Mouse (Mus musculus) hindbrain, postnatal 0 days (tissue): ENCODE results near the gene Sac3d1. TPM values are rescaled to one million over a fixed set of nuclear protein-coding genes. Genes with fewer than 3 reads are reported as not detected.

Source experiments
- ATAC-seq: fragments of 200-750 bp; cut with Nextera tagmentation; 2 replicates; pipeline ENCODE4 v1.8.0; 2017; ENCODE audit warnings: mild to moderate bottlenecking, moderate TSS enrichment, moderate library complexity
- DNase-seq: peaks from one replicate; pipeline ENCODE4 v3.0.0-alpha.2; 2015; ENCODE audit warnings: low spot score
- H3K27ac ChIP-seq: fragments of 300-500 bp; sonication (generic); 2 replicates; pipeline ENCODE4 v1.5.1; 2014; ENCODE audit warnings: mild to moderate bottlenecking
- H3K27me3 ChIP-seq: fragments of 300-500 bp; sonication (generic); 2 replicates; pipeline ENCODE4 v1.6.1; 2014; ENCODE audit warnings: low read length, mixed read lengths; ENCODE audit not compliant: insufficient read depth
- H3K36me3 ChIP-seq: fragments of 300-500 bp; sonication (generic); 2 replicates; pipeline ENCODE4 v1.6.1; 2014; ENCODE audit warnings: low read length, mixed read lengths; ENCODE audit not compliant: insufficient read depth
- H3K4me1 ChIP-seq: fragments of 300-500 bp; sonication (generic); 2 replicates; pipeline ENCODE4 v1.6.1; 2014; ENCODE audit warnings: antibody characterized with exemption, low read length, mixed read lengths; ENCODE audit not compliant: insufficient read depth
- H3K4me2 ChIP-seq: fragments of 300-500 bp; sonication (generic); 2 replicates; pipeline ENCODE4 v1.6.1; 2014; ENCODE audit warnings: low read depth, mild to moderate bottlenecking, low read length, moderate library complexity, mixed read lengths
- H3K4me3 ChIP-seq: fragments of 300-500 bp; sonication (generic); 2 replicates; pipeline ENCODE4 v1.5.1; 2014; ENCODE audit warnings: low read length
- H3K9ac ChIP-seq: fragments of 300-500 bp; sonication (generic); replicated peaks from 2 replicates; pipeline ENCODE4 v1.6.1; 2014; ENCODE audit warnings: mild to moderate bottlenecking, low read length, moderate library complexity, mixed read lengths
- H3K9me3 ChIP-seq: fragments of 300-500 bp; sonication (generic); 2 replicates; pipeline ENCODE4 v1.6.1; 2016; ENCODE audit warnings: low read length, mixed read lengths
- CTCF ChIP-seq: IDR thresholded peaks from 2 replicates; pipeline ENCODE4 v1.5.1; 2016; ENCODE audit warnings: antibody characterized with exemption, control low read depth, low read depth
- WGBS: fragments of 180-500 bp; shearing (Covaris S2); extraction: QIAGEN DNeasy Blood & Tissue Kit; methylation state at CpG from one replicate; pipeline ENCODE4 v1.1.7; 2014; 5-methylcytosine and 5-hydroxymethylcytosine counted together
- polyA plus RNA-seq: library from polyadenylated mRNA; unstranded; fragments of >200 nt; fragmentation: Nextera tagmentation; extraction: Ambion mirVana; gene quantifications from 2 replicates; pipeline ENCODE4 v1.2.1, GENCODE M21; 2015
- total RNA-seq: library from RNA; depleted of rRNA; stranded (reverse); fragments of >200 nt; gene quantifications from 2 replicates; pipeline ENCODE4 v1.2.3, GENCODE M21; 2014; rRNA removed

The Sac3d1 gene
- total and polyA plus RNA-seq, 2 experiments from 2014 or later = 51.9 to 91.5 TPM

GRCm38 (mm10) chr19:6070571-6071250, 47.7 kb downstream of the Sac3d1 start:
- no peak overlapping the region for H3K9ac ChIP-seq
- H3K4me1 ChIP-seq = peaks cover 8% of the 10 kb centered on the region
- no peak overlapping the region for H3K27ac ChIP-seq
- DNase-seq = no peak
- H3K9me3 ChIP-seq = no peaks in the 10 kb centered on the region
- no peak overlapping the region for H3K4me2 ChIP-seq
- peaks cover 33% of the 10 kb centered on the region for H3K36me3 ChIP-seq
- ATAC-seq = no peak
- H3K27me3 ChIP-seq = no peaks in the 10 kb centered on the region
- no peak for TF ChIP-seq CTCF
- 91% methylated on average over 31 of the region's 31 CpGs for WGBS
- no peak overlapping the region for H3K4me3 ChIP-seq

- Histone ChIP-seq H3K4me3 (no peak overlapping the region), H3K9me3 (no peaks in the 10 kb centered on the region), H3K27me3 (no peaks in the 10 kb centered on the region), H3K4me2 (no peak overlapping the region), H3K9ac (no peak overlapping the region), H3K36me3 (peaks cover 31% of the 10 kb centered on the region), H3K27ac (no peak overlapping the region), H3K4me1 (peaks cover 8% of the 10 kb centered on the region)
- DNase-seq (no peak), ATAC-seq (no peak)
- no peak for TF ChIP-seq CTCF
- 91% methylated on average over 8 of the region's 10 CpGs for WGBS
Measured at GRCm38 (mm10) chr19:6069851-6070250, 48.6 kb downstream of the Sac3d1 start.

GRCm38 (mm10) chr19:6068951-6069350, 49.5 kb downstream of the Sac3d1 start:
- ATAC-seq (no peak), DNase-seq (no peak)
- no peak overlapping the region for H3K27ac ChIP-seq
- WGBS = 81% methylated on average over 4 of the region's 4 CpGs
- H3K27me3 ChIP-seq = no peaks in the 10 kb centered on the region
- H3K4me1 ChIP-seq = peaks cover 8% of the 10 kb centered on the region
- H3K9ac ChIP-seq = no peak overlapping the region
- H3K36me3 ChIP-seq = peaks cover 29% of the 10 kb centered on the region
- no peak for TF ChIP-seq CTCF
- H3K4me3 ChIP-seq = no peak overlapping the region
- no peaks in the 10 kb centered on the region for H3K9me3 ChIP-seq
- H3K4me2 ChIP-seq = no peak overlapping the region

GRCm38 (mm10) chr19:6067724-6068415, 50.6 kb downstream of the Sac3d1 start, which contains the start of gene Tm7sf2:
Gene Tm7sf2 (minus strand): TSS chr19:6068373.
- Histone ChIP-seq H3K4me1 (peaks cover 8% of the 10 kb centered on the region), H3K9me3 (no peaks in the 10 kb centered on the region), H3K9ac (peak within 1 kb of the TSS; percentile 76), H3K27ac (peak within 1 kb of the TSS; percentile 92), H3K4me3 (peak within 1 kb of the TSS; percentile 57), H3K36me3 (peaks cover 23% of the 10 kb centered on the region; the same call in 1 of the 2 replicates), H3K4me2 (peak within 1 kb of the TSS; percentile 97), H3K27me3 (no peaks in the 10 kb centered on the region)
- DNase-seq (peak; percentile 95), ATAC-seq (peak; percentile 92)
- WGBS = 8% methylated on average over 33 of the region's 33 CpGs
- peak; percentile 14; the same call in 1 of the 2 replicates for TF ChIP-seq CTCF

DNA sequence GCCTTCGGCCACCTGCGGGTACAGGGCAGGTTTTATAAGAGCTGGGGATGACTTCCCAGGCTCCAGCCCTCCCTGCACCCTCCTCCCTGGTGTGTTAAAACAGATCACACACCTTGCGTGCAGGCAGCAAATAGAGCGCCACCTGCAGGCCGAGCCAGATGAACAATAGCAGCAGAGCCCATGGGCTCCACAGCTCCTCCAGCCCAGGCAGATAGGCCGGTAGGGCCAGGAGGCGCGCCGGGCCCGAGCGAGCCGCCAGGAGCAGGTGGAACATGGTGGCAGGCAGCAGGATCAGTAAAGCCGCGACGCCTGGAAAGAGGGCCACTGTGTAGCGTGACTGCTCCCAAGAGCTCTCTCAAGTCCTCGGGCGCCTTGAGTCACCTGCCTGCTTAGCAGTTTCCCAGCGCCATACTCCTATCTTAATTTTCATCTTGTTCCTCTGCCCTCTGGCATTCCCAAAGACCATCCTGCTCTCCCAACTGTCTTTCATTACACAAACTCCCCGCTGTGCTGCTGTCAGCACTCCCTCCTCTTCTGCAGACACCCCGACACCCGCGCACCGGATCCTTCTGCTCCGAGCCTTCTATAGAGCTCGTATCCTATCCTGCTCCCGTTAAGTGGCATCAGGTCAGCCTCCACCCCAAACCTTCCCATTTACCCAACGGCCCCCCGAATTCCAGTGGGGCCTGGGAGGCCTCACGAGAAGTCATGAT, 51.3 kb downstream of the Sac3d1 start:
- WGBS = 0% methylated on average over 30 of the region's 30 CpGs
- Histone ChIP-seq H3K27me3 (no peaks in the 10 kb centered on the region), H3K4me2 (peak overlapping the region; percentile 97), H3K36me3 (peaks cover 20% of the 10 kb centered on the region; the same call in 1 of the 2 replicates), H3K9ac (peak overlapping the region; percentile 76), H3K4me1 (peaks cover 12% of the 10 kb centered on the region), H3K27ac (peak overlapping the region; percentile 92), H3K9me3 (no peaks in the 10 kb centered on the region), H3K4me3 (peak overlapping the region; percentile 57)
- peak; percentile 95 for TF ChIP-seq CTCF
- DNase-seq = peak; percentile 92
- peak; percentile 71 for ATAC-seq

- ATAC-seq = peak; percentile 8
- Histone ChIP-seq H3K4me3 (peak overlapping the region; percentile 57), H3K27ac (peak overlapping the region; percentile 92), H3K4me1 (peaks cover 15% of the 10 kb centered on the region), H3K27me3 (no peaks in the 10 kb centered on the region), H3K9ac (peak overlapping the region; percentile 76), H3K9me3 (no peaks in the 10 kb centered on the region), H3K4me2 (peak overlapping the region; percentile 97), H3K36me3 (peaks cover 20% of the 10 kb centered on the region; the same call in 1 of the 2 replicates)
- 29% methylated on average over 5 of the region's 5 CpGs for WGBS
- peak; percentile 22 for DNase-seq
- TF ChIP-seq CTCF = no peak
Measured at GRCm38 (mm10) chr19:6066571-6066970, 51.9 kb downstream of the Sac3d1 start.

Other genes with a start within 250 kb of the Sac3d1 start
Only the 30 nearest of the 32 such genes appear.
- 2.1 and 6.0 TPM in 2 replicates for gene Slc25a45, start 240.8 kb downstream of the Sac3d1 start, total RNA-seq
- 1.8 and 2.8 TPM in 2 replicates for gene Slc25a45, start 240.8 kb downstream of the Sac3d1 start, polyA plus RNA-seq
- 7.5 and 10.1 TPM in 2 replicates for gene Tigd3, start 224.5 kb downstream of the Sac3d1 start, total RNA-seq
- gene Tigd3, start 224.5 kb downstream of the Sac3d1 start, polyA plus RNA-seq = 7.1 and 7.5 TPM in 2 replicates
- 61.7 and 77.4 TPM in 2 replicates for gene Dpf2, start 205.6 kb downstream of the Sac3d1 start, total RNA-seq
- gene Dpf2, start 205.6 kb downstream of the Sac3d1 start, polyA plus RNA-seq = 69.5 and 70.2 TPM in 2 replicates
- 22.0 and 28.0 TPM in 2 replicates for gene Cdc42ep2, start 193.8 kb downstream of the Sac3d1 start, total RNA-seq
- gene Cdc42ep2, start 193.8 kb downstream of the Sac3d1 start, polyA plus RNA-seq = 17.4 and 18.0 TPM in 2 replicates
- 23.4 and 28.9 TPM in 2 replicates for gene Pola2, start 154.4 kb downstream of the Sac3d1 start, total RNA-seq
- 19.5 and 21.5 TPM in 2 replicates for gene Pola2, start 154.4 kb downstream of the Sac3d1 start, polyA plus RNA-seq
- gene Slc22a20, start 132.5 kb downstream of the Sac3d1 start, total RNA-seq = not detected in 2 replicates
- not detected in 2 replicates for gene Slc22a20, start 132.5 kb downstream of the Sac3d1 start, polyA plus RNA-seq
- gene Capn1, start 102.8 kb downstream of the Sac3d1 start, total RNA-seq = 13.6 and 15.7 TPM in 2 replicates
- 4.6 and 4.8 TPM in 2 replicates for gene Capn1, start 102.8 kb downstream of the Sac3d1 start, polyA plus RNA-seq
- gene Syvn1, start 72.1 kb downstream of the Sac3d1 start, total RNA-seq = 27.6 and 34.1 TPM in 2 replicates
- 26.8 and 29.8 TPM in 2 replicates for gene Syvn1, start 72.1 kb downstream of the Sac3d1 start, polyA plus RNA-seq
- gene Mrpl49, start 60.9 kb downstream of the Sac3d1 start, total RNA-seq = 34.4 and 36.2 TPM in 2 replicates
- gene Mrpl49, start 60.9 kb downstream of the Sac3d1 start, polyA plus RNA-seq = 52.4 and 54.9 TPM in 2 replicates
- gene Fau, start 60.8 kb downstream of the Sac3d1 start, total RNA-seq = 558 and 787 TPM in 2 replicates
- gene Fau, start 60.8 kb downstream of the Sac3d1 start, polyA plus RNA-seq = 668 TPM in 2 replicates
- gene Znhit2, start 57.5 kb downstream of the Sac3d1 start, total RNA-seq = 76.0 and 97.3 TPM in 2 replicates
- gene Znhit2, start 57.5 kb downstream of the Sac3d1 start, polyA plus RNA-seq = 43.2 and 46.3 TPM in 2 replicates
- gene Tm7sf2, start 50.3 kb downstream of the Sac3d1 start, total RNA-seq = 122 and 123 TPM in 2 replicates
- 57.7 and 64.2 TPM in 2 replicates for gene Tm7sf2, start 50.3 kb downstream of the Sac3d1 start, polyA plus RNA-seq
- 100.0 and 102 TPM in 2 replicates for gene Vps51, start 41.4 kb downstream of the Sac3d1 start, total RNA-seq
- 91.2 and 92.2 TPM in 2 replicates for gene Vps51, start 41.4 kb downstream of the Sac3d1 start, polyA plus RNA-seq
- gene Tmem262, start 38.6 kb downstream of the Sac3d1 start, total RNA-seq = not detected in 2 replicates
- not detected in 2 replicates for gene Tmem262, start 38.6 kb downstream of the Sac3d1 start, polyA plus RNA-seq
- gene Gm28374, start 36.4 kb downstream of the Sac3d1 start, total RNA-seq = 0.37 and 0.86 TPM in 2 replicates
- gene Gm28374, start 36.4 kb downstream of the Sac3d1 start, polyA plus RNA-seq = 0.24 and 1.1 TPM in 2 replicates
- 76.9 and 88.2 TPM in 2 replicates for gene Zfpl1, start 33.7 kb downstream of the Sac3d1 start, total RNA-seq
- gene Zfpl1, start 33.7 kb downstream of the Sac3d1 start, polyA plus RNA-seq = 83.9 and 88.2 TPM in 2 replicates
- 6.3 and 7.4 TPM in 2 replicates for gene Cdca5, start 33.7 kb downstream of the Sac3d1 start, total RNA-seq
- 6.1 and 7.4 TPM in 2 replicates for gene Cdca5, start 33.7 kb downstream of the Sac3d1 start, polyA plus RNA-seq
- gene AC131692.1, start 24.2 kb downstream of the Sac3d1 start, total RNA-seq = not detected in 2 replicates
- not detected in 2 replicates for gene AC131692.1, start 24.2 kb downstream of the Sac3d1 start, polyA plus RNA-seq
- 0.40 and 0.89 TPM in 2 replicates for gene Naaladl1, start 12.9 kb downstream of the Sac3d1 start, total RNA-seq
- gene Naaladl1, start 12.9 kb downstream of the Sac3d1 start, polyA plus RNA-seq = 0.36 and 0.43 TPM in 2 replicates
- gene Snx15, start 9.7 kb upstream of the Sac3d1 start, total RNA-seq = 71.4 and 84.4 TPM in 2 replicates
- gene Snx15, start 9.7 kb upstream of the Sac3d1 start, polyA plus RNA-seq = 60.9 and 62.7 TPM in 2 replicates
- not detected in 2 replicates for gene Batf2, start 22.3 kb upstream of the Sac3d1 start, total RNA-seq
- gene Batf2, start 22.3 kb upstream of the Sac3d1 start, polyA plus RNA-seq = 0.21 and 0.23 TPM in 2 replicates
- 112 and 123 TPM in 2 replicates for gene Arl2, start 22.9 kb upstream of the Sac3d1 start, total RNA-seq
- 151 and 155 TPM in 2 replicates for gene Arl2, start 22.9 kb upstream of the Sac3d1 start, polyA plus RNA-seq
- gene Majin, start 65.7 kb upstream of the Sac3d1 start, total RNA-seq = not detected in 2 replicates
- 0.24 TPM in 1 of 2 replicates, not detected in the other for gene Majin, start 65.7 kb upstream of the Sac3d1 start, polyA plus RNA-seq
- gene Gpha2, start 107.7 kb upstream of the Sac3d1 start, total RNA-seq = not detected in 2 replicates
- gene Gpha2, start 107.7 kb upstream of the Sac3d1 start, polyA plus RNA-seq = 0.39 and 0.60 TPM in 2 replicates
- gene Ppp2r5b, start 117.2 kb upstream of the Sac3d1 start, total RNA-seq = 272 and 321 TPM in 2 replicates
- 149 and 160 TPM in 2 replicates for gene Ppp2r5b, start 117.2 kb upstream of the Sac3d1 start, polyA plus RNA-seq
- gene Atg2a, start 123.0 kb upstream of the Sac3d1 start, total RNA-seq = 38.7 and 43.4 TPM in 2 replicates
- gene Atg2a, start 123.0 kb upstream of the Sac3d1 start, polyA plus RNA-seq = 7.6 and 8.9 TPM in 2 replicates
- 127 and 135 TPM in 2 replicates for gene Ehd1, start 158.1 kb upstream of the Sac3d1 start, total RNA-seq
- 76.5 and 77.5 TPM in 2 replicates for gene Ehd1, start 158.1 kb upstream of the Sac3d1 start, polyA plus RNA-seq
- 3.1 and 6.0 TPM in 2 replicates for gene Cdc42bpg, start 187.8 kb upstream of the Sac3d1 start, total RNA-seq
- gene Cdc42bpg, start 187.8 kb upstream of the Sac3d1 start, polyA plus RNA-seq = 0.29 and 0.33 TPM in 2 replicates
- 69.6 and 93.4 TPM in 2 replicates for gene Men1, start 216.3 kb upstream of the Sac3d1 start, total RNA-seq
- gene Men1, start 216.3 kb upstream of the Sac3d1 start, polyA plus RNA-seq = 57.8 and 59.5 TPM in 2 replicates
- 102 TPM in 2 replicates for gene Map4k2, start 222.5 kb upstream of the Sac3d1 start, total RNA-seq
- 18.6 and 21.4 TPM in 2 replicates for gene Map4k2, start 222.5 kb upstream of the Sac3d1 start, polyA plus RNA-seq